Mouse (Mus musculus): Measurements from ENCODE around the gene Tbck. TPM values are rescaled to one million over a fixed set of nuclear protein-coding genes. Genes with fewer than 3 reads are reported as not detected.

The Tbck gene
- total and polyA plus RNA-seq, 2 experiments from 2014 or later, result 35.0 to 39.9 TPM

GRCm38 (mm10) chr3:132887074-132887848 lies 203.3 kb downstream of the Tbck start:
- H3K4me3 ChIP-seq (ENCODE audit: low read depth, low read length), result no peak overlapping the region
- ATAC-seq, result no peak
- no peak overlapping the region for H3K4me2 ChIP-seq (ENCODE audit: low read depth)
- H3K9me3 ChIP-seq (ENCODE audit: low read length), result no peaks in the 10 kb centered on the region
- DNase-seq, result no peak
- no peaks in the 10 kb centered on the region for H3K4me1 ChIP-seq (ENCODE audit: insufficient read depth)
- no peak overlapping the region for H3K9ac ChIP-seq
- no peak overlapping the region for H3K27ac ChIP-seq (ENCODE audit: low read depth, low read length)
- no peaks in the 10 kb centered on the region for H3K36me3 ChIP-seq (ENCODE audit: insufficient read depth)
- TF ChIP-seq CTCF (IDR thresholded peaks at IDR 0.05; ENCODE audit: low read depth), result no peak
- 87% methylated on average over 16 of the region's 16 CpGs for WGBS
- H3K27me3 ChIP-seq (ENCODE audit: insufficient read depth, low read length), result no peaks in the 10 kb centered on the region

Other genes starting within 250 kb of the Tbck start
- gene Gimd1, start 54.3 kb upstream of the Tbck start, total RNA-seq (2014; rRNA removed), result not detected in 2 replicates
- not detected in 2 replicates for gene Gimd1, start 54.3 kb upstream of the Tbck start, polyA plus RNA-seq (2015; fragmentation: Nextera tagmentation; extraction: Ambion mirVana)
- gene Aimp1, start 226 bp downstream of the Tbck start, total RNA-seq (2014; rRNA removed), result 82.9 and 115 TPM in 2 replicates
- 65.5 and 76.9 TPM in 2 replicates for gene Aimp1, start 226 bp downstream of the Tbck start, polyA plus RNA-seq (2015; fragmentation: Nextera tagmentation; extraction: Ambion mirVana)

Data from forebrain, postnatal 0 days (tissue).